Mouse (Mus musculus) kidney, postnatal 0 days (tissue): Measurements from ENCODE around the gene Lzts2. TPM values are rescaled to one million over a fixed set of nuclear protein-coding genes. Genes with fewer than 3 reads are reported as not detected.

ENCODE experiments used
- ATAC-seq: fragments of 200-750 bp; cut with Nextera tagmentation; replicated peaks from 2 replicates; pipeline ENCODE4 v1.8.0; 2017; ENCODE audit warnings: low read depth, moderate number of reproducible peaks, moderate TSS enrichment, moderate library complexity; ENCODE audit not compliant: low FRiP score
- DNase-seq: peaks from one replicate; pipeline ENCODE4 v3.0.0-alpha.2; 2016; ENCODE audit warnings: low spot score
- H3K27ac ChIP-seq: fragments of 300-500 bp; sonication (generic); 2 replicates; pipeline ENCODE4 v1.5.1; 2014; ENCODE audit warnings: mild to moderate bottlenecking
- H3K27me3 ChIP-seq: fragments of 300-500 bp; sonication (generic); 2 replicates; pipeline ENCODE4 v1.6.1; 2014; ENCODE audit warnings: low read length, mixed read lengths; ENCODE audit not compliant: insufficient read depth
- H3K36me3 ChIP-seq: fragments of 300-500 bp; sonication (generic); 2 replicates; pipeline ENCODE4 v1.6.1; 2014; ENCODE audit warnings: low read length, mixed read lengths; ENCODE audit not compliant: insufficient read depth
- H3K4me1 ChIP-seq: fragments of 300-500 bp; sonication (generic); replicated peaks from 2 replicates; pipeline ENCODE4 v1.6.1; 2014; ENCODE audit warnings: antibody characterized with exemption, low read length, mixed read lengths; ENCODE audit not compliant: insufficient read depth
- H3K4me2 ChIP-seq: fragments of 300-500 bp; sonication (generic); 2 replicates; pipeline ENCODE4 v1.6.1; 2014; ENCODE audit warnings: mild to moderate bottlenecking, low read length, moderate library complexity, mixed read lengths
- H3K4me3 ChIP-seq: fragments of 300-500 bp; sonication (generic); replicated peaks from 2 replicates; pipeline ENCODE4 v1.5.1; 2014; ENCODE audit warnings: low read depth, low read length
- H3K9ac ChIP-seq: fragments of 300-500 bp; sonication (generic); 2 replicates; pipeline ENCODE4 v1.6.1; 2014; ENCODE audit warnings: low read depth, low read length
- H3K9me3 ChIP-seq: fragments of 300-500 bp; sonication (generic); replicated peaks from 2 replicates; pipeline ENCODE4 v1.6.1; 2016; ENCODE audit warnings: low read length, inconsistent platforms, mixed read lengths
- CTCF ChIP-seq: IDR thresholded peaks from 2 replicates; pipeline ENCODE4 v1.5.1; 2016; ENCODE audit warnings: antibody characterized with exemption, low read depth, mild to moderate bottlenecking, moderate library complexity
- WGBS: fragments of 180-500 bp; shearing (Covaris S2); extraction: QIAGEN DNeasy Blood & Tissue Kit; methylation state at CpG from one replicate; pipeline ENCODE4 v1.1.7; 2014; 5-methylcytosine and 5-hydroxymethylcytosine counted together
- polyA plus RNA-seq: library from polyadenylated mRNA; unstranded; fragments of >200 nt; fragmentation: Nextera tagmentation; extraction: Ambion mirVana; gene quantifications from 2 replicates; pipeline ENCODE4 v1.2.1, GENCODE M21; 2015

Gene Lzts2
- polyA plus RNA-seq, 1 experiment from 2014 or later = 69.5 TPM

DNA sequence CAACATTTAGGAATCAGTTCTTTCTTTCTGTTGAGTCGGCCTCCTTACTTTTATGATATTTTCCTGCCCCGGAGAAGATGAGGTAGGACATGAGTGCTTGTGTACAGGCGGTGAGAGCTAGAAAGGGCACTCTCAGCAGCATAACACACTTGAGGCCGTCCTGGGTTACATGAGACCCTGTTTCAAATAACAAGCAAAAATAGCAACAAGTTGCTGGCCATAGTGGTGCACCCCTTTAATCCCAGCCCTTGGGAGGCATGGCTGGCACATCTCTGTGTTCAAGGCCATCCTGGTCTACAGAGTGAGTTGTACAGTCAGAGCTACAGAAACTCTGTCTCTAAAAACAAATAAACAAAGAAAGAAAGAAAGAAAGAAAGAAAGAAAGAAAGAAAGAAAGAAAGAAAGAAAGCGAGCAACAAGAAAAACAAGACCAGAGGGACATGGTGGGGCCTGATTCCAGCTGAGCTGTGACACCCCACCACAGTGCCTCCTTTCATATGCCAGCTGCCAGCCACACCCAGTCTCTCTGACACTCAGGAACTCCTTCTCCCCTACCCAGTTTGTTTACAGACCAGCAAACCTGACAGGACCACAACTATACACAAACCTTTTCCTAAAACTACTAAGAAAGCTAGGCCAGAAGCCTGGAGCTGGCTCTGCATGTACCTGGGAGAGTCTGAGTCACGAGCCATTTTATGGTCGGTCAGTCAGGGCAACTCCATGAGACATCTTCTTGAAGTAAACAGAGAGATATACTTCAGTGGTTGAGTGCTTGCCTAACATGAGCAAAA is 42.9 kb downstream of the Lzts2 start:
- Histone ChIP-seq H3K4me2 (peak overlapping the region; percentile 64), H3K9ac (peak overlapping the region; percentile 67), H3K36me3 (peaks cover 14% of the 10 kb centered on the region; the same call in 1 of the 2 replicates), H3K4me1 (peaks cover 13% of the 10 kb centered on the region), H3K27ac (peak overlapping the region; percentile 90), H3K9me3 (no peaks in the 10 kb centered on the region), H3K27me3 (no peaks in the 10 kb centered on the region), H3K4me3 (peak overlapping the region; percentile 41; the same call in 1 of the 2 replicates)
- ATAC-seq (no peak), DNase-seq (peak; percentile 19)
- no peak for TF ChIP-seq CTCF
- WGBS = 61% methylated on average over 7 of the region's 7 CpGs

DNA sequence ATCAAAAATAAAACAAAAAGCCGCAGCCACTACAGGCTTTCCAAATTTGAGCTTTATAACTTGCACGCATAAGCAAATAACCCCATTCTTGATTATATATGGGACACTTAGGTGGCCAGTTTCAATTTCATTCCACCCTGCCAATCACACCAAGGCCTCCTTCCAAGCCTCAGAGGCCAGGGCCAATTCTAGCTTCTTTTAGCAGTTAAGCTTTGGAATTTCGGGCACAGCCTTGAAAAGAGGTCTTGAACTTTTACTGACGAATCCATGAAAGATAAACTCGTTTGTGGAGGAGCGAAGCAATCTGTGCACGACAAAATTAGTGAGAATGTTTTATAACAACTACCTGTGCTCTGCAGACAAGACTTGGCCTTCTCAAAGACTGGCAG is 43.5 kb downstream of the Lzts2 start:
- peaks cover 13% of the 10 kb centered on the region for H3K4me1 ChIP-seq
- no peak for TF ChIP-seq CTCF
- H3K4me2 ChIP-seq = peak overlapping the region; percentile 64
- no peak for DNase-seq
- H3K9me3 ChIP-seq = no peaks in the 10 kb centered on the region
- H3K36me3 ChIP-seq = 0 out of 2 replicates have a peak, but pooled peaks cover 8% of the 10 kb centered on the region
- 30% methylated on average over 7 of the region's 7 CpGs for WGBS
- peak overlapping the region; percentile 67 for H3K9ac ChIP-seq
- ATAC-seq = no peak
- peak overlapping the region; percentile 41 for H3K4me3 ChIP-seq
- no peaks in the 10 kb centered on the region for H3K27me3 ChIP-seq
- peak overlapping the region; percentile 90 for H3K27ac ChIP-seq

DNA sequence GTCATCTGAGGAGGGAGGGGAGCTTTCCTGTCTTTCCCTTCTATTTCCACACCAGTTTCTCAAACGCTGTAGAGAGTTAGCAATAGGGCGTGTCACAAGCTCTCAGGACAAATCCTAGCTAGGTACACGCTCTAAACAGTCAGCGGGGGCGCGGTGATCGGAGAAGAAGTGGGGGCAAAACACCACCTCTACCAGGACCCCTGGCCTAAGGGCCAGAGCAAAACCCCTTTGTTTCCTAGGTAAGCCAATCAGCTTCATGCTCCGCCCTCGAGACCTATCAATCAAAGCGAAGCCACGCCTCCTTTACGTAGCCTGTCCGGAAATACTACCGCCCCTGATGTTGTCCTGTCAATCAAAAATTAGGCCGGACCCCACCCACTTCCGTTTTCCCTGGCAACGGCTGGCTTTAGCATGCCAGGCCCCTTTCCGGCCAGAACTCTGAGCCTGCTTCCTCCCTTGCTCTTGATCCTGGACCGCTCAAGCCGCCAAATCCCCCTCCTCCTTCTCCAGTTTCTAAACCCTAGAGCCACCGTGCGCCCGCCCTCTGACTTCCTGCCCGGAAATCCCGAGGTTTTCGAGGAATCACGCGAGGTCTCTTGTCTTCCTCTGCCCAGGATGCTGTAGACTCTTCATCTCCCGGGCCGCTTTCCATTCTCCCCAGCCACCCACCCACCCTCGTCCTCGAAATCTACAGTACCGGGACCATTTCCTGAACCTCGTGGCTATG is 44.1 kb downstream of the Lzts2 start:
- Histone ChIP-seq H3K9me3 (no peaks in the 10 kb centered on the region), H3K4me2 (peak overlapping the region; percentile 64), H3K27me3 (no peaks in the 10 kb centered on the region), H3K4me3 (peak overlapping the region; percentile 41), H3K4me1 (peaks cover 13% of the 10 kb centered on the region), H3K36me3 (0 out of 2 replicates have a peak, but pooled peaks cover 6% of the 10 kb centered on the region), H3K27ac (peak overlapping the region; percentile 90), H3K9ac (peak overlapping the region; percentile 67)
- DNase-seq = peak; percentile 99
- no peak for TF ChIP-seq CTCF
- under 1% methylated on average over 34 of the region's 34 CpGs for WGBS
- peak; percentile 91 for ATAC-seq

DNA sequence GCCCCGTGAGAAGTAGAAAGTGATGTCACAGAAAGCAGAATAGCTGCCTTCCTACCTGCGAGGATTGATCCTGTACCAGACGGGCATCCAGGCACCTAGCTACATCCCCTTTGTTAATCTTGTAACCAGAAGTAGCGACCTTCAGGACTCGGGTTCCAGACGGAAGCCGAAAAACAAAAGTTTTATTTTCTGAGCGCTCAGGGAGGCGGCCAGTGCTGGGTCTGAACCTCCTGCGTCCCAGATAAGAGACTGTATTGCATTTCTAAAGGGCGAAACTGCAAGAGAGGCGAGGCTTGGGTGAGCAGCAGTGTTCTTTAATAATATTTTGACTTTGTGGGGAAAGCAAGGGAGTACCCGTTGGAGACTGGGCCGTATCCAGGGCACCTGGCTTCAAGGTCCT is 44.6 kb downstream of the Lzts2 start:
- TF ChIP-seq CTCF = no peak
- under 1% methylated on average over 14 of the region's 14 CpGs for WGBS
- DNase-seq = no peak
- 0 out of 2 replicates have a peak, but pooled peaks cover under 1% of the 10 kb centered on the region for H3K27me3 ChIP-seq
- peak overlapping the region; percentile 90 for H3K27ac ChIP-seq
- H3K4me3 ChIP-seq = peak overlapping the region; percentile 41
- 0 out of 2 replicates have a peak, but pooled peaks cover 3% of the 10 kb centered on the region for H3K36me3 ChIP-seq
- ATAC-seq = no peak
- H3K9ac ChIP-seq = peak overlapping the region; percentile 67
- H3K9me3 ChIP-seq = no peaks in the 10 kb centered on the region
- peak overlapping the region; percentile 64 for H3K4me2 ChIP-seq
- peaks cover 13% of the 10 kb centered on the region for H3K4me1 ChIP-seq

DNA sequence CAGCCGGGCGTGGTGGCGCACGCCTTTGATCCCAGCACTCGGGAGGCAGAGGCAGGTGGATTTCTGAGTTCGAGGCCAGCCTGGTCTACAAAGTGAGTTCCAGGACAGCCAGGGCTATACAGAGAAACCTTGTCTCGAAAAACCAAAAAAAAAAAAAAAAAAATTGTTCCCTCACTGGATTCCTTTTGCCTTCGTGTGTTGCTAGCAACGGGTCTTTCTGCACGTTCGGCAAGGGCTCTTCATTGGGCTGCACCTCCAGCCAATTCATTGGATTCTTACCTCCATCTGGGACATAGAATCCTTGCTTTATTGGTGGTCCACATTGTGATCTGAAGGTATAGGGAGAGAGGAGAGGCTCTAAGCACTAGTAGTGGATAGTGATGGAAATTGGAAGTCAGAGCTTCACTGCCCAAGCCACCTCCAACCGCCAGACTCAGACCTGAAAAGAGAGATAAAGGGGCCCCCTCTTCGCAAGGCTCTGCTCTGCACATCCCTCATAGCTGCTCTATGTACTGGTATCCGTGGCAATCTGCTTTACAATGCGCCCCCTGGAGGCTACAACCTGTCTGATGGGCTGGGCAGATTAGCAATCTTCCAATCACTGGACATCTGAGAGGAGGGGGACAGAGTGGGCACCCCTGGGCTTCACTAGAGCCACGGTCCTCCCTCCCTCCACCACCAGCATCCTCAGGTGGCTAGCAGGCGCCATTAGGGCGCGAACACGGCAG is 49.5 kb downstream of the Lzts2 start:
- ATAC-seq (no peak), DNase-seq (peak; percentile 54)
- H3K27me3 ChIP-seq = peaks cover 39% of the 10 kb centered on the region
- H3K9ac ChIP-seq = no peak overlapping the region
- no peaks in the 10 kb centered on the region for H3K9me3 ChIP-seq
- no peak overlapping the region for H3K27ac ChIP-seq
- H3K4me1 ChIP-seq = no peaks in the 10 kb centered on the region; the same call in 1 of the 2 replicates
- TF ChIP-seq CTCF = peak; percentile 70
- WGBS = 46% methylated on average over 20 of the region's 20 CpGs
- no peaks in the 10 kb centered on the region for H3K36me3 ChIP-seq
- no peak overlapping the region for H3K4me3 ChIP-seq
- H3K4me2 ChIP-seq = no peak overlapping the region

DNA sequence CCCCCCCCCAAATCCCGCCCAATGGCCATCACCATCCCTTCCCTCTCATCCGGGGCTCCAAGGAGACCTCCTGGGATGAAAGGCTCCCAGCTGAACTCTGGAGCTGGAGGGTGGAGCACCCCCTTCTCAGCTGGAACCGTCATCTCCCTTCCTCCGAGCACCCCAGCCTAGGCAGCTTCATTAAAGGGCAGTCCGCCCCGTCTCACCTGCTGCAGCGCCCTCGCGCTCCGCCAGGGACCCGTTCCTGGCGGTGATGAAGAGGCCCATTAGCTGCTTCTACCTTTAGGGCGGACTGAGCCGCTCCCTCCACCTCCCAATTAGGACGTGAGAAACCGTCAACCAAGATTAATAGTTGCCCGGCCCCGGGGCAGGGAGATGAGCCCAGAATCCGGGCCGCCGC is 51.0 kb downstream of the Lzts2 start:
- no peaks in the 10 kb centered on the region for H3K9me3 ChIP-seq

More for the DNA sequence above, 51.0 kb downstream of the Lzts2 start:
- ATAC-seq = no peak
- peaks cover 39% of the 10 kb centered on the region for H3K27me3 ChIP-seq
- 2% methylated on average over 20 of the region's 21 CpGs for WGBS
- no peaks in the 10 kb centered on the region for H3K36me3 ChIP-seq
- no peak overlapping the region for H3K4me2 ChIP-seq
- no peak overlapping the region for H3K27ac ChIP-seq
- no peak for DNase-seq
- TF ChIP-seq CTCF = no peak
- H3K9ac ChIP-seq = no peak overlapping the region
- H3K4me1 ChIP-seq = no peaks in the 10 kb centered on the region
- H3K4me3 ChIP-seq = no peak overlapping the region
